Mouse (Mus musculus) forebrain, embryonic 15.5 days (tissue): Measurements from ENCODE around the gene Fiz1. TPM values are rescaled to one million over a fixed set of nuclear protein-coding genes. Genes with fewer than 3 reads are reported as not detected.

Source experiments
- ATAC-seq: fragments of 200-750 bp; cut with Nextera tagmentation; replicated peaks from 2 replicates; pipeline ENCODE4 v1.8.0; 2017; ENCODE audit warnings: mild to moderate bottlenecking, moderate TSS enrichment, moderate library complexity
- H3K27ac ChIP-seq: fragments of 300-500 bp; sonication (generic); replicated peaks from 2 replicates; pipeline ENCODE4 v1.5.1; 2015; ENCODE audit warnings: mild to moderate bottlenecking, inconsistent platforms
- H3K27me3 ChIP-seq: fragments of 300-500 bp; sonication (generic); 2 replicates; pipeline ENCODE4 v1.6.1; 2015; ENCODE audit warnings: inconsistent platforms
- H3K36me3 ChIP-seq: fragments of 300-500 bp; sonication (generic); 2 replicates; pipeline ENCODE4 v1.6.1; 2015; ENCODE audit warnings: mild to moderate bottlenecking, inconsistent platforms
- H3K4me1 ChIP-seq: fragments of 300-500 bp; sonication (generic); 2 replicates; pipeline ENCODE4 v1.6.1; 2015; ENCODE audit warnings: inconsistent platforms
- H3K4me2 ChIP-seq: fragments of 300-500 bp; sonication (generic); replicated peaks from 2 replicates; pipeline ENCODE4 v1.6.1; 2015; ENCODE audit warnings: mild to moderate bottlenecking, inconsistent platforms
- H3K4me3 ChIP-seq: fragments of 300-500 bp; sonication (generic); 2 replicates; pipeline ENCODE4 v1.5.1; 2015; ENCODE audit warnings: mild to moderate bottlenecking, inconsistent platforms
- H3K9ac ChIP-seq: fragments of 300-500 bp; sonication (generic); replicated peaks from 2 replicates; pipeline ENCODE4 v1.6.1; 2015; ENCODE audit warnings: mild to moderate bottlenecking, inconsistent platforms
- H3K9me3 ChIP-seq: fragments of 300-500 bp; sonication (generic); 2 replicates; pipeline ENCODE4 v1.6.1; 2016; ENCODE audit warnings: inconsistent platforms
- WGBS: fragments of 180-500 bp; shearing (Covaris S2); methylation state at CpG from one replicate; pipeline ENCODE4 v1.1.7; 2015; ENCODE audit warnings: mixed read lengths; 5-methylcytosine and 5-hydroxymethylcytosine counted together
- polyA plus RNA-seq: library from polyadenylated mRNA; unstranded; fragments of >200 nt; fragmentation: Nextera tagmentation; extraction: Ambion mirVana; gene quantifications from 2 replicates; pipeline ENCODE4 v1.2.1, GENCODE M21; 2015

The Fiz1 gene
- polyA plus RNA-seq, 1 experiment from 2014 or later: 52.1 TPM

DNA sequence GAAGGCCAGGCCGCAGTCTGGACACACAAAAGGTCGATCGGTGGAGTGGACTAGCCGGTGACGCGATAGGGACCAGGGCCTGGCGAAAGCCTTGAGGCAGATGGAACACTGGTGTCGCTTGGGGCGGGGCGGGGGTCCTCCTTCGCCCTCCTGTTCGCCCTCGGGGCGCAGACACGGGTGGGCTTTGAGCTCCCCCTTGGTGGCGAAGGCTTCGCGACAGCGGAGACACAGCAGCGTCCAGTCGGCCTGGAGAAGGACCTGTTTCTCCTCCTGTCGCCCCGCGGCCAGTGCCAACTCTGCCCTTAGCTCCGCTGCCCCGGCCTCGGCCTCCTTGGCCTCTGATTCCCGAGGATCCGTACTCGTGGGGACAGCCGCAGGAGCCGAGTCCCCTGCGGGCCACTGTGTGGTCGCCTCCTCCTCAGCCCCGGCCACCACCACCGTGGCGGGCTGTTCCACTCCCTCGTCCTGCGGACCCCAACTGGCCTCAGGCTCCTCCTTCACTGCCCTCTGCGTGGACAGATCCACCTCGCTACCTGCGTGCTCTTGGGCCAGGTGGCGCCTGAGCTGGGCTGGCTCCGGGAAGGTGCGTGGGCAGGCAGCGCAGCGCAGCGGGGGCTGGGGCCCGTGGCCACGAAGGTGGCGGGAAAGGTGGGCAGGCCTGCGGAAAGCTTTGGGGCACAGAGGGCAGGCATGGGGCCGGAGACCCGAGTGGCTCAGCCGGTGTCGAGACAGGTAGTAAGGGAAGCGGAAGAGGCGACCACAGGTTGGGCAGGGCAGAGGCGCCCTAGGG is 20.3 kb downstream of the Fiz1 start:
- peaks cover 33% of the 10 kb centered on the region for H3K36me3 ChIP-seq
- peaks cover 34% of the 10 kb centered on the region for H3K4me1 ChIP-seq
- H3K27me3 ChIP-seq: no peaks in the 10 kb centered on the region
- 57% methylated on average over 59 of the region's 59 CpGs for WGBS
- no peak overlapping the region for H3K27ac ChIP-seq
- H3K4me2 ChIP-seq: peak overlapping the region; percentile 85
- no peak for ATAC-seq
- H3K4me3 ChIP-seq: peak overlapping the region; percentile 72
- H3K9me3 ChIP-seq: no peaks in the 10 kb centered on the region
- H3K9ac ChIP-seq: peak overlapping the region; percentile 88; the same call in 1 of the 2 replicates

DNA sequence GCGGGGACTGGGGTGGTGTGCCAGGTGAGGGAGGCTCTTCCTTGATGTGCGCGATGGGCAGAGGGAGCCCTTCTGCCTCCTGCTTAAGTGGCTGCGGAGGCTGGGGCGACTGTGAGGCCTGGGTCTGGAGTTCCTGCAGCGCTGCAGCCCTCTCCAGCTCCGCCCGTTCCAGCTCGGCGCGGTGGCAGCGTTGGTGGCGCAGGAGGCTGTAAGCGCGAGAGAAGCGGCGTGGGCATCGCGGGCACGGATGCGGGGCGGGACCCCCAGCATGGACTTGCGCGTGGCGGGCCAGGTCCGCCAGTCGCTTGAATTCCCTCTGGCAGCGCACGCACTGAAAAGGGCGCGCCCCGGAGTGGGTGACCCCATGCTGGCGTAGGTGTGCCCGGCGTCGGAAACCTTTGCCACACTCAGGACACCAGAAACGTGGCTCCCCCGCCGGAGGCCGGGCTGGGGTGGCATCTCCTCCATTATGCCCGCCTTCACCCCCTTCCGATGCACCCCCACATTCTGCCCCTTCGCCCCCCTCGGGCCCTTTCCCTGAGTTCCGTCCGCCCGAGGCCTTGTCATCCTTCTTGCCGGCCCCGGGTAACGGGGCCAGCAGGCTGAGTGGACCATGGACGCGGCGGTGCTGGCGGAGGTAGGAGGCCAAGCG is 21.0 kb downstream of the Fiz1 start:
- peaks cover 34% of the 10 kb centered on the region for H3K4me1 ChIP-seq
- H3K27me3 ChIP-seq: no peaks in the 10 kb centered on the region
- peak overlapping the region; percentile 72 for H3K4me3 ChIP-seq
- WGBS: 45% methylated on average over 55 of the region's 55 CpGs
- 0 out of 2 replicates have a peak overlapping the region, but pooled peaks have one; percentile 4 for H3K9ac ChIP-seq
- H3K9me3 ChIP-seq: no peaks in the 10 kb centered on the region
- H3K36me3 ChIP-seq: peaks cover 33% of the 10 kb centered on the region
- ATAC-seq: no peak
- peak overlapping the region; percentile 85 for H3K4me2 ChIP-seq
- no peak overlapping the region for H3K27ac ChIP-seq

DNA sequence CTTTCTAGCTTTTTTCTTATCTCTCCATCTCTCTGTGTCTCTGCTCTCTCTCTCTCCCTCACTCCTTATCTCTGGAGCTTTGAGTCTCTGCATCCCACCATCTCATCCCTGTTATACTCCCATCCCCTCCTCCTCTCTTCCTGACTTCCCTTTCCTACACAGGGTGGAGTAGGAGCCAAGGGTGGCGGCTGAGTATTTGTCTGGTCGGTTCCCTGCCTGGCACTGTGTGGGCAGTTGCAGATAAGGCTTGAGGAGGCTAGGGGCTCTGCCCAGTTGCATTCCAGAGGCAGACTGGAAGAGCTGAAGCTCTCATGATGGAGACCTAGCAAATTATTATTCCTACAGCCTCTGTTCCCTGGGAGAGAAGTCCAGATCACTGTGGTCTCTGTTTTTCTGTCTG is 26.2 kb downstream of the Fiz1 start:
- Histone ChIP-seq H3K4me3 (no peak overlapping the region), H3K27ac (no peak overlapping the region), H3K4me1 (peaks cover 5% of the 10 kb centered on the region; the same call in 1 of the 2 replicates), H3K27me3 (no peaks in the 10 kb centered on the region), H3K36me3 (peaks cover 18% of the 10 kb centered on the region), H3K9me3 (no peaks in the 10 kb centered on the region), H3K9ac (no peak overlapping the region), H3K4me2 (no peak overlapping the region)
- 74% methylated on average over 2 of the region's 2 CpGs for WGBS
- ATAC-seq: no peak

DNA sequence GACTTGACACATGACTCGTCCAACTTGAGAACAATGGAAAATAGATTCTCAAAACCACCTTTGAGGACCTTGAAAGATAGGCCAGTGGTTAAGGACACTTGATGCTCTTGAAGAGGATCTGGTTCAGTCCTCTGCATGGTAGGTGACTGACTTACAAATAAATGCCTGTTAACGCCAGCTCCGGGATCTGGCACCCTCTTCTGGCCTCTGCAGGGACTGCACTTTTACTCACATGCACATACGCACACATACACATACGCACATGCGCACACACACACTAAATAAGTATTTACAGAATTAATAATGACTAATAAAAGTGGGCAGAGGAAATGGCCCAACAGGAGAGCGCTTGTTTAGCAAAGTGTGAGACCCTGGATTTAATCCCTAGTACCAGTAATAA is 37.7 kb downstream of the Fiz1 start:
- H3K36me3 ChIP-seq: no peaks in the 10 kb centered on the region
- H3K4me2 ChIP-seq: no peak overlapping the region
- no peak overlapping the region for H3K9ac ChIP-seq
- no peak overlapping the region for H3K27ac ChIP-seq
- H3K4me3 ChIP-seq: no peak overlapping the region
- H3K27me3 ChIP-seq: no peaks in the 10 kb centered on the region
- ATAC-seq: no peak
- H3K9me3 ChIP-seq: no peaks in the 10 kb centered on the region
- H3K4me1 ChIP-seq: no peaks in the 10 kb centered on the region
- 90% methylated on average over 7 of the region's 7 CpGs for WGBS

DNA sequence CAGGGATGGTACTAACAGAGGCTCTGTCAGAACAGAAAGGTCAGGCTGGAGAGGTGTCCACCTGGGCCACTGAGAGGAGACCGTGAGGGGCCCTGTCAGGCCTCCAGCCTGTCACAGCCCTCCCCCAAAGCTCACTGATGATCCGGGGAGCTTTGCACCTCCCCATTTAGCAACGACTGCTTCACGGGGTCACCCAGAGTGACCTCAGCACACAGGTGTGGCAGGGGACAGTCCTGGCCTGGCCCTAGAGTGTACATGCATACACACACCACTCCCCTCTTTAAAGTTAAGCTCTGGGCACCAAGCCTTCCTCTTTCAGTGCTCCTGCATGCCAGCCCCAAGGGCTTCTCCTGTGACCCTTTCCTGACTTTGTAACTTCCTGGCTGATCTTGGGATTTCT is 39.0 kb downstream of the Fiz1 start:
- ATAC-seq: no peak
- Histone ChIP-seq H3K4me3 (no peak overlapping the region), H3K4me1 (no peaks in the 10 kb centered on the region), H3K9me3 (no peaks in the 10 kb centered on the region), H3K27me3 (no peaks in the 10 kb centered on the region), H3K4me2 (no peak overlapping the region), H3K36me3 (no peaks in the 10 kb centered on the region), H3K27ac (no peak overlapping the region), H3K9ac (no peak overlapping the region)
- WGBS: 71% methylated on average over 4 of the region's 4 CpGs

DNA sequence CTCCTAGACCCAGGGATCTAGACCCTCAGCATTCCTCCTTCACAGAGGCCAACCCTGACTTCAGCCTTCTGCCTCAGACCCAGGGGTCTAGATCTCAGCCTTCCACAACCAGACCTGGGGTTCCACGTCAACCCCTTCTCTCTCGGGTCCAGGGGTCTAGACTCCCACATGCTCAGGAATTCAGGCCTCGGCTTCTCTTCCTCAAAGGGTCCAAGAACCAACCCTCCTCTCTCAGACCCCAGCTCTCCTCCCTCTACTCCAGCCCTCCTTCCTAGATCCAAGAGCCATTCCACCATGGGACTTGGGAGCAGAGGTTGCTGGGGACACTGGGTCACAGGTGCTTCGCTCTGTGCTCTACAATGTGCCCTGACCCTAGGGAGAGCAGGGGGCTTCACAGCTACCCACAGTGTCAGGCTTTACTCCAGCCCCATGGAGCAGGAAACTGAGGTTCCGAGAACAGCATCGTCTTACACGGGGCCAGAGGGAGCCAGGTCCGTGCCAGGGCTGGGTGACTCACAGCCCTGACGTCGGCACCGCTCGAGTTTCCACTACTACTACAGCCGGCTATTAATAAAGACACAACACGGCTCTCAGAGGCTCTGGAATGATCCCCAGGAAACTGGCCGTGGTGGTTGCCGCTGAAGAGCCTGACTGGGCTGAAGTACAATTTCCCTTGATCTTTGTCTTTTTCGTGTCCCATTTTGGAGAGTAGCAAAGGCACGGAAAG is 42.0 kb downstream of the Fiz1 start:
- H3K27ac ChIP-seq: no peak overlapping the region
- H3K36me3 ChIP-seq: no peaks in the 10 kb centered on the region
- no peaks in the 10 kb centered on the region for H3K4me1 ChIP-seq
- ATAC-seq: no peak
- no peak overlapping the region for H3K4me3 ChIP-seq
- 84% methylated on average over 18 of the region's 18 CpGs for WGBS
- H3K4me2 ChIP-seq: no peak overlapping the region
- no peaks in the 10 kb centered on the region for H3K9me3 ChIP-seq
- H3K9ac ChIP-seq: no peak overlapping the region
- no peaks in the 10 kb centered on the region for H3K27me3 ChIP-seq

DNA sequence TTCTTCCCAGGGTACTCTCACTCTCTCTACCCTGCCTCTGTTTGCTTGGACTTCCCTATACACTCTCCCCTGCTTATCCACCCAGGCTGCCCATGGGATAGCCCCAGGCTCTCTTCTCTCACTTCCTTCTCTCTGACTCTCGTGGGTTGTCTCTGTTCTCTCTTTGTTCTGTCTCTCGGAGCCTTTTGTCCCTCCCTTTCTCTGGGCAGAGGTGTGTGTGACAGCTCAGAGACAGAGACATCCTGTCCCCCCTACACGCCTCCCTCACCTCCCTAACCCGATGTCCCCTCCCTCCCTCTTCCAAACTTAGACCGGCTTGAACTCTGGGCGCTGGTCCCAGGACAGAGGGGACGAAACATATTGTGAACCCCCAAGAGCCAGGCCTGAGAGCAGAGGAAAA is 42.8 kb downstream of the Fiz1 start:
- no peak for ATAC-seq
- H3K27ac ChIP-seq: no peak overlapping the region
- H3K9ac ChIP-seq: no peak overlapping the region
- no peaks in the 10 kb centered on the region for H3K4me1 ChIP-seq
- H3K4me3 ChIP-seq: no peak overlapping the region
- no peaks in the 10 kb centered on the region for H3K9me3 ChIP-seq
- no peak overlapping the region for H3K4me2 ChIP-seq
- no peaks in the 10 kb centered on the region for H3K27me3 ChIP-seq
- H3K36me3 ChIP-seq: no peaks in the 10 kb centered on the region
- WGBS: 28% methylated on average over 7 of the region's 7 CpGs

DNA sequence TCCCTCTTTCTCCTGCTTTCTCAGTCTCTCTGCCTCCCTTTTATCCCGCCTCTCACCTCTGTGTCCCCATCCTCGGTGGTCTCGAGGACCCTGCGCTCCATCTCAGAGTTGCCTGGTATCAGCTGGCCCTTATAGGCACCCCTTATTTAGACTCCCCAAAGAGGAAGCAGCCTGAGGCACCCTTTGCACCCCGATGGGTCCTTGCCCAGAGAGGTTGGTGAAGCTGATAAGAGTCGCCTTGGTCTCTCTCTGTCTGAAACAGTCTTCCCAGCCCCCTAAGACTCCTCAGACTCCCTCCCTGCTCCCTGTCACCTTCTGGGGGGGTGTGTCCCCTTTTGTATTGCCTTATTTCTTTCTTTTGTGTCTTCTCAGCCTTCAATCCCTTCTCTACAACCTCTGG is 43.4 kb downstream of the Fiz1 start, which contains the start of gene Sbk3:
Gene Sbk3, minus strand, starts transcription at position 101 of the 400 bp plus-strand sequence.
- WGBS: 40% methylated on average over 6 of the region's 6 CpGs
- H3K4me2 ChIP-seq: no peak within 1 kb of the TSS
- no peaks in the 10 kb centered on the region for H3K4me1 ChIP-seq
- no peak within 1 kb of the TSS for H3K4me3 ChIP-seq
- H3K27ac ChIP-seq: no peak within 1 kb of the TSS
- H3K36me3 ChIP-seq: no peaks in the 10 kb centered on the region
- no peak within 1 kb of the TSS for H3K9ac ChIP-seq
- no peak for ATAC-seq
- no peaks in the 10 kb centered on the region for H3K9me3 ChIP-seq
- no peaks in the 10 kb centered on the region for H3K27me3 ChIP-seq

DNA sequence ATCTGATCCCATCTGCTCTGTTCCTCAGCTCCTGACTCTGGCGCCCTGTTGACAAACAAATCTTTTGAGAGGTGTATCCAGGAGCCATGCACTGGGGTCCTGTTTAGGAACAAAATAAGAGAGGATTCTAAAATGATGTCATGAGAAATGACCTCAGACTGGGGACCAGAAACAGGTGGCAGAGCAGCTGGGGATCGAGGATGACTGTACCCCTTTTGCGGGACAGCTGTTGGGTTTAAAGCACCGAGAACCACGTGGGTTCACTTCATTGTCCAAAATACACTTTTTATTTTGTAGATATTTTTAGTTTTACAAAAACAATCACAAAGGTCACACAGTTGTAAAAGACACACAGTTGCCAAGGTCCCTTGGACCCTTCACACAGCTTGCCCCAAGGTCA is 49.5 kb downstream of the Fiz1 start:
- H3K27ac ChIP-seq: no peak overlapping the region
- no peaks in the 10 kb centered on the region for H3K27me3 ChIP-seq
- H3K9ac ChIP-seq: no peak overlapping the region
- ATAC-seq: no peak
- no peak overlapping the region for H3K4me2 ChIP-seq
- no peaks in the 10 kb centered on the region for H3K9me3 ChIP-seq
- H3K36me3 ChIP-seq: no peaks in the 10 kb centered on the region
- H3K4me3 ChIP-seq: no peak overlapping the region
- H3K4me1 ChIP-seq: no peaks in the 10 kb centered on the region
- WGBS: 88% methylated on average over 5 of the region's 5 CpGs

DNA sequence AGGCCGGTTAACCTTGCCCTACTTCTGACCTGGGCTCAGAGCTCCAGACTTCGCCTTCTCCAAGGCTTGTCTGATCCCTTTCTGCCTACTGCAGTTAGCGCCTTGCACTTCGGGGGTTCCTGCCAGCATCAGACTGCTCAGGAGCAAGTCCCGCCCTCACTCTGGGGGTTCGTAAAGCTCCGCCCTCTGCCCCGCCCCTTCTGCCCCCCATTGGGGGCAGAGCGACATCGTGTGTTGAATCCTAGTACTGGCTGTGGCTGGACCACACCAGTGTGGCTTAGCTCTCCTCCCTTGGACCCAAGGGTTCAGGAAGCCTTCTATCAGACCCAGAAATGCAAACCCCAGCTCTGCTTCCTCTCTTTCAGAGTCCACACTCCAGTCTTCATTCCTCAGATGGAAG is 50.2 kb downstream of the Fiz1 start, which contains the start of gene Sbk2:
Gene Sbk2, minus strand, starts transcription at position 135 of the 400 bp plus-strand sequence.
- no peak within 1 kb of the TSS for H3K9ac ChIP-seq
- no peaks in the 10 kb centered on the region for H3K4me1 ChIP-seq
- no peak within 1 kb of the TSS for H3K27ac ChIP-seq
- 5% methylated on average over 10 of the region's 10 CpGs for WGBS
- H3K4me2 ChIP-seq: no peak within 1 kb of the TSS
- H3K9me3 ChIP-seq: no peaks in the 10 kb centered on the region
- ATAC-seq: peak; percentile 60; the same call in 1 of the 2 replicates
- no peaks in the 10 kb centered on the region for H3K27me3 ChIP-seq
- no peak within 1 kb of the TSS for H3K4me3 ChIP-seq
- no peaks in the 10 kb centered on the region for H3K36me3 ChIP-seq

DNA sequence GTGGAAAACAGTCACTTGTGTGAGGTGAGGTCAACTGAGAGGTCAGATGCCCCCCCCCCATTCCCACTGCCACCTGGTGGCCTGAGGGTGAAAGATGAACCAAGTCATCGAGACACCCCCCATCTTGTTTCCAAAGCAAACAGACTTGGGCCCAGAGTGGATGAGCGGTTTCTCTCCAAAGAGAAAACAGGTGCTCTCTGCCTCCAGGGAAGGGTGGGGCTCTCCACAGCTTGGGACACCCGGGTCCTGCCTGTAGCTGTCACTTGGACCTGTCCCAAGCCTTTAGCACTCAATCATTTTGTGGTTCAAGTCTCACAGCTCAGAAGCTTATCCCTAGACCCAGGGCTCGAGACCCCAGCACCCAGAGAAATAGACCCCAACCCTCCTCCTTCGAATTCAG is 51.0 kb downstream of the Fiz1 start:
- H3K4me3 ChIP-seq: no peak overlapping the region
- H3K27ac ChIP-seq: no peak overlapping the region
- WGBS: 71% methylated on average over 5 of the region's 5 CpGs
- H3K4me1 ChIP-seq: no peaks in the 10 kb centered on the region
- H3K27me3 ChIP-seq: no peaks in the 10 kb centered on the region
- H3K4me2 ChIP-seq: no peak overlapping the region
- no peaks in the 10 kb centered on the region for H3K36me3 ChIP-seq
- no peak overlapping the region for H3K9ac ChIP-seq
- no peaks in the 10 kb centered on the region for H3K9me3 ChIP-seq
- ATAC-seq: no peak

DNA sequence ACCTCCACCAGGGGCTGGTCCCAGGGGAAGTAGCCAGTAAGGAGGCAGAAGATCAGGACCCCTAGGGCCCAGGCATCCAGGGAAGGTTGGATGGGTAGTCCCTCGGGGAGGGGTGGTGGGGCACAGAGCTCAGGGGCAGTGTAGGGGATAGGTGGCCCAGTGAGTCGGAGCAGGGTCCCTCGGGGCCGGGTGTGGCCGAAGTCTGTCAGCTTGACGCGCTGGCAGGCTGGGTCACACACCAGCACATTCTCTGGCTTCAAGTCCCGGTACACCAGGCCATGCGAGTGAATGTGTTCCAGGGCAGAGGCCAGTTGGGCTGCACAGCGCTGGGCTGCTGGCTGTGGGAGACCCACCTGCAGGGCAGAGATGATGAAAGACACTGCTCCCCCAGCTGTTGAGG is 57.1 kb downstream of the Fiz1 start:
- no peak for ATAC-seq
- no peaks in the 10 kb centered on the region for H3K36me3 ChIP-seq
- no peak overlapping the region for H3K4me2 ChIP-seq
- no peaks in the 10 kb centered on the region for H3K27me3 ChIP-seq
- no peaks in the 10 kb centered on the region for H3K9me3 ChIP-seq
- H3K4me1 ChIP-seq: peaks cover 4% of the 10 kb centered on the region; the same call in 1 of the 2 replicates
- WGBS: 85% methylated on average over 10 of the region's 10 CpGs
- no peak overlapping the region for H3K9ac ChIP-seq
- H3K27ac ChIP-seq: no peak overlapping the region
- no peak overlapping the region for H3K4me3 ChIP-seq
